Mouse (Mus musculus): ENCODE measurements around the gene Kdelr2. TPM values are rescaled to one million over a fixed set of nuclear protein-coding genes. Genes with fewer than 3 reads are reported as not detected.

The Kdelr2 gene
- polyA plus RNA-seq, 1 experiment from 2014 or later = 32.5 TPM

DNA sequence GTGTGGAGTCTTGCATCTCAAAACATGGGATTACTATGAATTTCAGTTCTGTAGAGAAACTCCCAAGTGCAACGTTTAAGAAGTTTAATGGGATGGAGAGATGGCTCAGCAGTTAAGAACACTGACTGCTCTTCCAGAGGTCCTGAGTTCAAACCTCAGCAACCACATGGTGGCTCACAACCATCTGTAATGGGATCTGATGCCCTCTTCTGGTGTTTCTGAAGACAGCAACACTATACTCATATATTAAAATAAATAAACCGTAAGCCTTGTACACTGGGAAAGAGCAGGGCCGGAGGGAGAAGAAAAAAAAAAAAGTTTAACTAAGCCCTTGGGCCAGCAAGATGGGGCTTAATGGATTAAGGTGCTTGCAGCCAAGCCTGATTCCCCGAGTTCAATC, 19.4 kb downstream of the Kdelr2 start:
- 94% methylated on average over 4 of the region's 4 CpGs for WGBS (ENCODE audit: missing documents)
- no peaks in the 10 kb centered on the region for H3K79me2 ChIP-seq (ENCODE audit: inconsistent target)
- H3K36me3 ChIP-seq (ENCODE audit: inconsistent target) = peaks cover 40% of the 10 kb centered on the region
- H3K4me3 ChIP-seq (ENCODE audit: inconsistent target) = no peak overlapping the region
- no peak overlapping the region for H3K27ac ChIP-seq

DNA sequence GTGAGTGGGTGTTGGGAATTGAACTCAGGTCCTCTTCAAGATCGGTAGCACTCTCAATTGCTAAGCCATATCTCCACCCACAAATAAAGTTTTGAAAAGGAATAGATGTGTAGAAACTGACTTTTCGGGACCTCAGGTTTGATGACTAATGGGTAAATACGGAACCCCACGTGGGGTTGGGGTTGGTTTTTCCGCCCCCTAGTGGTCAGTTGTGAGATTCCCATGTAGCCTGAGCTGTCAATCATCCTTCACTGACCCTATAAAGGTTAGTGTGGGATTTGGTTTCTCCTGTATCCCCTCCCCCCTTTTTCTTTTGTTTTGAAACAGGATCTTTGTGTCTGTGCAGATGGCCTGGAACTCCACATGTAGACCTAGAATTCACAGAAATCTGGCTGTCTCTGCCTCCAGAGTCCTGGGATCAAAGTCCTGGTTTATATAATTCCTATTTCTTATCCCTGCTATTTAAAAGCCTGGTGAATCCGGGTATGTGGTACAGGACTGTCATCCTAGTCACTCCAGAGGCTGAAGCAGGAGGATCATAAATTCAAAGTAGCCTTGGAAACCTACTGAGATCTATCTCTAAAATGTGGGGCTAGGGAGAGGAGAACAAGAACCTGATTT, 20.4 kb downstream of the Kdelr2 start:
- 15% methylated on average over 5 of the region's 6 CpGs for WGBS (ENCODE audit: missing documents)
- no peak overlapping the region for H3K4me3 ChIP-seq (ENCODE audit: inconsistent target)
- peaks cover 31% of the 10 kb centered on the region for H3K36me3 ChIP-seq (ENCODE audit: inconsistent target)
- no peaks in the 10 kb centered on the region for H3K79me2 ChIP-seq (ENCODE audit: inconsistent target)
- H3K27ac ChIP-seq = no peak overlapping the region

DNA sequence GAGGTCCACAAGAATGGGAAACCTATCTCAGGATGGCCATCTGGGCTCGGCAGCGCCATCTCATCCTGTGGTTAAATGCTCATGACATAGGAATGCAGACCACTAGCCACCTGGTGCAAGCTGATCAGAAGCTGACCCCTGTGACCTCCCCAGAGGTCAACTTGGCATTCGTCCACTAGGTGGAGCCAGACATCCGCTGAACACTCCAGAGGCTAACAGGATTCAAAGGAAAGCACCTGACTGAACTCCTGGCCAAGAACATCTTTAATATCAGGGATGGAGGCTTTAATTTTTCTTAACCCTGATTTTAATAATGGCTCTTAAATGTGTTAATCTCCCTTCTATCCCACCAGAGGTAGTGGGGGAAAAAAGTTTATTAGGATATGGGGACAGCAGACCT, 30.8 kb downstream of the Kdelr2 start:
- Histone ChIP-seq H3K79me2 (ENCODE audit: inconsistent target) (no peaks in the 10 kb centered on the region), H3K27ac (no peak overlapping the region), H3K36me3 (ENCODE audit: inconsistent target) (no peaks in the 10 kb centered on the region), H3K4me3 (ENCODE audit: inconsistent target) (no peak overlapping the region)
- WGBS (ENCODE audit: missing documents) = 1% methylated on average over 4 of the region's 4 CpGs

DNA sequence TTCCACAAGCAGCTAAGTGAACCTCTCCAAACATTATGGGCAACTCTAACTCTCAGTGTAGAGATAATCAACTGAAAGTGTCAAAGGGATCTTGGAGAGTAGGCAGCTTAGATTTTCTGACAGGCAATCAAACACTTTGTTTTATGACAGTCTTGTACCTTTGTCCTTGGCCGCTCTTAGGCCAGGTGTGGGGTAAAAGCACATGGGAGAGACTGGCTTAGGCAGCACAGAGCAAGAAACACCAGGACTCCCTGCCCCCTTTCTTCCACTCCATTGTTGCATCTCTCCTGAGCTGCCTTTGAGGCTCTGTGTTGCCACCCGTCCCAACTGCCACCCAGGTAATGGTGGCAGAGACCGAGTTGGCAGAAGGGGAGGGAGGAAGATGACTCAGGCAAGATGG, 37.7 kb downstream of the Kdelr2 start:
- Histone ChIP-seq H3K79me2 (ENCODE audit: inconsistent target) (no peaks in the 10 kb centered on the region), H3K27ac (no peak overlapping the region), H3K36me3 (ENCODE audit: inconsistent target) (no peaks in the 10 kb centered on the region), H3K4me3 (ENCODE audit: inconsistent target) (no peak overlapping the region)
- 74% methylated on average over 3 of the region's 3 CpGs for WGBS (ENCODE audit: missing documents)

DNA sequence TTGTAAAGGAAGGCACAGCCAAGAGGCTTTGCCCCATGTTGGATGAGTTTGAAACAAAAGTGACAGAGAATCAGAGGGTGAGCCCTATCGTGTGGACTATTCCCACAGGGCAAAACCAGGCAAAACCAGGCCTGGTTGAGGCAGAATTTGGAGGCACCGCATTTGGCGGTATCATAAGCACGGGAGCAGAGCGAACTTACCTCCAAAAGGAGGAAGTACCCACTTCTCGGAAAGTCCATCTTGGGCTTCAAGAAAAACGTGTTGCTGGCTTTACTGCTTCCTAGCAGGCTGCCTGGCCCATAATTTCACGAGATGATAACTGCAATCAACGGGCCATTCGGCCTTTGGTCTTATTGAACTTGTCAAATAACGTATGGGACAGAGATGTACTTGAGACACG, 38.1 kb downstream of the Kdelr2 start:
- 58% methylated on average over 12 of the region's 12 CpGs for WGBS (ENCODE audit: missing documents)
- Histone ChIP-seq H3K27ac (no peak overlapping the region), H3K79me2 (ENCODE audit: inconsistent target) (no peaks in the 10 kb centered on the region)

DNA sequence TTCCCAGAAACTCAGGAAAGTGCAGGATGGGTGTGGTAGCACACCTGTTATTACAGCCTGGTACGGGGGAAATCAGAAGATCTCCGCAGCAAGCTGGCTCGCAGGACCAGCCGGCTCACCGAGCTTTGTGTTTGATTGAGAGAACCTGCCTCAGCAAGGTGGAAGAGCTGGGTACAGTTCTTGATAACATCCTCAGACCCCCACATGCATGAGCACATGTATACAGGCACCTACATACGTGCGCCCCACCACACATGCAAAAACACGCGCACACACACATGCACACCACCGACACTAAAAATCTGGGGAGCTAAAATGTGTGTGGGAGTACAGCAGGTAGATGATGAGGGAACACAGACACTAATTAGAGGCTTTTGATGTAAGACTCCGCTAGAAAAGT, 60.0 kb downstream of the Kdelr2 start:
- WGBS (ENCODE audit: missing documents) = 85% methylated on average over 11 of the region's 11 CpGs
- peak overlapping the region; percentile 55 for H3K27ac ChIP-seq
- H3K4me3 ChIP-seq (ENCODE audit: inconsistent target) = peak overlapping the region; percentile 90
- peaks cover 41% of the 10 kb centered on the region for H3K79me2 ChIP-seq (ENCODE audit: inconsistent target)
- H3K36me3 ChIP-seq (ENCODE audit: inconsistent target) = peaks cover 20% of the 10 kb centered on the region

More for the DNA sequence above, 38.1 kb downstream of the Kdelr2 start:
- no peaks in the 10 kb centered on the region for H3K36me3 ChIP-seq (ENCODE audit: inconsistent target)
- no peak overlapping the region for H3K4me3 ChIP-seq (ENCODE audit: inconsistent target)

DNA sequence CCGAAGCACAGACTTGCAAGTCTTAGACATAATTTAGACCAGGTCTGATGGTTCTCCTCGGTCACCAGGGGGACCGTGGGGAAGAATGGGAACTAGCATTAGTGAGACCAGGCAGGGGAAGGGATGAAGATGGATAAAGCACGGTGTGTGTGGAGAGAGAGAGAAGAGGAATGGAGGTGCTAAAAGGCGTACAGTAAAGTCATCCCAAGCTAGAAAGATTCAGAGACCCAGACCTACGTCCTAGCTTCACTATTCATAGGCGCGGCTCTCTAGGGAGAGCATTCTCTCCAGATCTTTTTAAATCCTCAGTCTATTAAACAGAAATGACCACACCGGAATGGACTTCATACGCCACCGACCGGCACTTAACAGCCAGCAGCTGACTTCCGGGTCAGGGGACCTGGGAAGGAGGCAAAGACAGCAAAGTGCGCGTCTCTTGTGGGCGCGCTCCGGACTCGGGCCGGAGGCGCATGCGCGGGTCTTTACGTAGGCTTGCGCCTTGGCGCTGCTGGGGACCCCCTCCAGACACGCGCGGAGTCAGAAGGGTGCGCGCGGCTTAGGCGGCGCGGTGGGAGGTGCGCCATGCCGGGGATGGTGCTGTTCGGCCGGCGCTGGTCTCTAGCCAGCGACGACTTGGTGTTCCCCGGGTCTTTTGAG, 60.6 kb downstream of the Kdelr2 start, which contains the start of gene Daglb:
Gene Daglb (plus strand): TSS at position 485 of the 657 bp plus-strand sequence.
- whole genome bisulfite sequencing (ENCODE audit: missing documents) = 2% methylated on average over 43 of the region's 43 CpGs
- Histone ChIP-seq H3K27ac (peak within 1 kb of the TSS; percentile 61), H3K4me3 (ENCODE audit: inconsistent target) (peak within 1 kb of the TSS; percentile 90), H3K79me2 (ENCODE audit: inconsistent target) (peaks cover 47% of the 10 kb centered on the region), H3K36me3 (ENCODE audit: inconsistent target) (peaks cover 22% of the 10 kb centered on the region)

DNA sequence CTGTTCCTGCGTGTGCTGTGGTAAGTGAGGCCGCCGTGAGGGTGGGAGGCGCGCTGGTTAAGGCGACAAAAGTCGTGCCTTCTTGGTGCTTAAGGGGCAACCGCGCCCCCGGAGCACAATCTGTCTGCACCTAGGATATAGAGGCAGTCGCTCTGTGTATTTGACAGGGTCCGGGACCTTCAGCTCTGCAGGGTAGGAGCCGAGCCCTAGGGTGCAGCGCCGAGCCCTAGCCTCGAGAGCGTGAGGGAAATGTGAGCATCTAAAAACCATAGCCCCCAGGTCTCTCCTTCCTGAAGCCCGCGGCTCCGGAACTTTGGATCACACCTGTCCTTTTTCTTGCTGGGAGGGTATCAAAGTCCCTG, 61.1 kb downstream of the Kdelr2 start:
- Histone ChIP-seq H3K27ac (peak overlapping the region; percentile 61), H3K4me3 (ENCODE audit: inconsistent target) (peak overlapping the region; percentile 90), H3K79me2 (ENCODE audit: inconsistent target) (peaks cover 52% of the 10 kb centered on the region), H3K36me3 (ENCODE audit: inconsistent target) (peaks cover 25% of the 10 kb centered on the region)
- under 1% methylated on average over 20 of the region's 20 CpGs for WGBS (ENCODE audit: missing documents)

DNA sequence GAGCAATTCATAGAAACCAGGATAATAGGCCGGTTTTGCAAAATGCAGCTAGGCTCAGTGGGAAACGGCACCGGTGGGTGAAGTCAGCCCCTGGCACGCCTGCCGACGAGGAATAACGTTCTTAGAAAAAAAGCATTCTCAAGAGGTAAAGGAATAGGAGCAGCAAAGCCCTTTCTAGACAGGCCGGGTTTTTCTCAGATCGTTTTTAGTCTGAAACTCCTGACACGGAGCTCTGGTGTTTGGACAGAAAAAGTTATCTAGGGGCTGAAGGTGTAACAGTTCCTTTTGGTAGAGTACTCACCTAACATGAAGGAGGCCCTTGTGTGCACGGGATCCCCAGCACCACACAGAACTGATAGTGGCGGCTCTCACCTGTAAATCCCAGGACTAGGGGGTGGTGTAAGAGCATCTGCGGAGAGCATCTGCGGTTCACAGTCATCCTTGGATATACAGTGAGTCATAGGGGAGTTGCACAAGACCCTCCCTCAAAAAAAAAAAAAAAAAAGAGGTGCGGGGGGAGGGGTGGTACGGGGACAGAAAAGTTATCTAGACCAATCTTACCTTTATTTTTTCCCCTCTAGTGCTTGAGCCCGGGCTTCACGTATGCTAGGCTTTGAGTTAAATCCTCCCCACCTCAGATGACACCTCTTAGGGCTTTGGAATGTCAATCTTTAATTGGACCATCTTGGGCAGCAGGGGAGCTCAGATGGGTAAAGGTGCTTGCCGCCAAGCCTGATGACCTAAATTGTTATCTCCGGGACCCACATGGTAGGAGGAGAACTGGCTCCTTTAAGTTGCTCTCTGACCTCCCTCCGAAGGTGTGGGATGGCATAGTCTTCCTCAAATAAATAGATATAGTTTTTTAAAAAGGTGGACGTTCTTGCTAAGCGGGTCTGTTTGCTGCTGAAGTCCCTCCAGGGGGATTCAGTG, 61.8 kb downstream of the Kdelr2 start:
- 13% methylated on average over 22 of the region's 23 CpGs for WGBS (ENCODE audit: missing documents)
- peak overlapping the region; percentile 90 for H3K4me3 ChIP-seq (ENCODE audit: inconsistent target)
- H3K79me2 ChIP-seq (ENCODE audit: inconsistent target) = peaks cover 53% of the 10 kb centered on the region
- H3K36me3 ChIP-seq (ENCODE audit: inconsistent target) = peaks cover 27% of the 10 kb centered on the region
- H3K27ac ChIP-seq = peak overlapping the region; percentile 61

DNA sequence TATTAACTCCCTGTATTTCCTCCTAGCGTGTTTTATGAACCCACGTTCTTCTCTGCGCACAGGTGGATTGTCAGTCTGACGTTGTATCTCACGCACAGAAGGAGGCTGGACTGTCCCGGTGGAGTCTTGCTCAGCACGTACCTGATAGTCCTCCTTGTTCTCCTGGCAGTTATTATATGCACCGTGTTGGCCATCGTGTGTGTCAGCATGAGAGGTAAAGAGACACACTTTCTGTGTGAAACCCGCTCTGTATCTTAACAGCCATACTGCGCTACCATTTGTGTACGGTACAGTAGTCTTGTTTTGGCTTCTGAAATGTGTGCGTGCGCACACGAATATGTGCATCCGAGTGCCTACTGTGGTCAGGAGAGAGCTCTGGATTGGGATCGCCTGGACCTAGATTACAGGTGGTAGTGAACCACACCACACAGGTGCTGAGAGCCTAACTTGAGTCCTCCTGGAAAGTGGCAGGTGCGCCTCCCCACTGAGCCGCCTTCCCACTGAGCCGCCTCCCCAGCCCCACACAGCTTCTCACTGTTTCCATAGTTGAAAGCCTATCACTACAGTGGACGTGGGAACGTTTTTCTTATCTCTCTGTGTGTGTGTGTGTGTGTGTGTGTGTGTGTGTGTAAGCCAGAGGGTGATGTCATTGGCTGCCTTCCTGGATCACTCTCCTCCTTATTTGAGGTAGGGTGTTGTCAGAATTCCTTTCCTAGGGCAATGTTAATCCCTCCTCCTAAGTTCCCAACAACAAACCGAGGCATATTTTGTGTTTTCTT, 63.4 kb downstream of the Kdelr2 start:
- peaks cover 27% of the 10 kb centered on the region for H3K36me3 ChIP-seq (ENCODE audit: inconsistent target)
- peaks cover 58% of the 10 kb centered on the region for H3K79me2 ChIP-seq (ENCODE audit: inconsistent target)
- no peak overlapping the region for H3K27ac ChIP-seq
- no peak overlapping the region for H3K4me3 ChIP-seq (ENCODE audit: inconsistent target)
- WGBS (ENCODE audit: missing documents) = 91% methylated on average over 22 of the region's 23 CpGs

DNA sequence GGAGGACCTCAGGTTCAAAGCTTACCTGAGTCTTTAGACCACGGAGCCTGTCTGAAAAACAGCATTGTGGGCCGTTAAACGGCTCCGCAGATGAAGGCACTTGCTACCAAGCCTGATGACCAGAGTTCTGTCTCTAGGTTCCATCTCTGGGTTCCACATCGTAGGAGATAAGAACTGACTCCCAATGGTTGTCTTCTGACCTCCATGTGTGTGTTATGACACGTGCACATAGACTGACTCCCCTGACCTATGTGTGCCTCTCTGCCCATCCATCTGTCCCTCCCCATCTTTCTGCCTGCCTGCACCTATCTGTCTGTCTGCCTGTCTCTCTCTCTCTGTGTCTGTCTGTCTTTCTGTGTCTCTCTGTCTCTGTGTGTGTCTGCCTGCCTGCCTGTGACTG, 64.3 kb downstream of the Kdelr2 start:
- 91% methylated on average over 6 of the region's 6 CpGs for whole genome bisulfite sequencing (ENCODE audit: missing documents)
- Histone ChIP-seq H3K27ac (no peak overlapping the region), H3K4me3 (ENCODE audit: inconsistent target) (no peak overlapping the region), H3K36me3 (ENCODE audit: inconsistent target) (peaks cover 27% of the 10 kb centered on the region), H3K79me2 (ENCODE audit: inconsistent target) (peaks cover 66% of the 10 kb centered on the region)

DNA sequence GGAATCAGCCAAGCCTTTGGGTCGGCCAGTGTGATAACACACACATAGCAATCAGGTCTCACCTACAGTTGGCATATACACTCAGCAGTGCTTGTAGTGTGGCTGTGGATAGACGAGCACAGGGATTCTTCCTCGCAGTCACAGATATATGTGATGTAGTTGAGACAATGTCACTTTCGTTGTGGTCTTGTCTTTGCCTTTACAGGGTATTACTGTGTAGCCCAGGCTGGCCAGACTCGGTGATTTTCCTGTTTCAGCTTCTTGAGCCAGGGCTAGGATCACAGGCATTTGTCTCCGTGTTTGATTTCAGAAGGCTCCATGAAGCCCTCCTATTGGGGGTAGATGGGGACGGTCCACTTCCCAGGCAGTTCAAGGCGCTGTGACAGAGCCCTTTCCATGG, 66.0 kb downstream of the Kdelr2 start:
- WGBS (ENCODE audit: missing documents) = 99% methylated on average over 7 of the region's 8 CpGs
- H3K36me3 ChIP-seq (ENCODE audit: inconsistent target) = peaks cover 31% of the 10 kb centered on the region
- H3K27ac ChIP-seq = peak overlapping the region; percentile 86
- peaks cover 73% of the 10 kb centered on the region for H3K79me2 ChIP-seq (ENCODE audit: inconsistent target)
- no peak overlapping the region for H3K4me3 ChIP-seq (ENCODE audit: inconsistent target)

DNA sequence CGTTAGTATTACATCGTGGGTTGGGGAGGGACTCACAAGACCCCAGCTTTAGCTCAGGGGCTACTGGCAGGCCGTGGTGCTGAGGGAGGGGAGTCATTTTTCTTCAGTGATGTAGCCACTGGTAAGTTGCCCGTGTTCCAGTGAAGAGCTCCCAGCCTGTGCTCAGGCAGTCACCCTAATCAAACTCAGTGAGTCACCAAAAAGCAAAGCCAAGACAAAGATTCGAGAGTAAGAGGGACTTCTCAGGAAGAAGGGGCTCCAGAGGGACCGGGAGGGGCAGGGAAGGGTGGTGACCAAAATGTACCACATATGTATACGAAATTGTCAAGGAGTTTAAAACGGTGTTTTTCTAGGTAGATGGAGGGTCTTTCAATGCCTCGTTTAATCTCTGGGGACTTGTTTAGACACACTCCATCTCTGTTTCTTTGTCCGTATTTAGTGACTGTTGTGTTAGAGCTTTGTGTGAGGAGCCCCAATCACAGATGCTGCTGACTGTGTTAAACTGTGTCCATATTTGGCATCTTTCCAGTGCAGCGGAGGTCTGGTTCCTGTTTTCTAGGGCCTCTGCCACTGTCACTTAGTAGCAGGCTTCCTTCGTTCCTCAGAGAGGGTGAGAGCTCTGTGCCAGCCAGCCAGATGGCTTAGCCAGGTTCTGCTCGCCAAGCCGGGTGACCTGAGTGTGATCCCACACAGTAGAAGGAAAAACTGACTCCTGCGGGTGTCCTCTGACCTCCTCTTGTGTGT, 67.0 kb downstream of the Kdelr2 start:
- H3K79me2 ChIP-seq (ENCODE audit: inconsistent target) = peaks cover 64% of the 10 kb centered on the region
- peak overlapping the region; percentile 86 for H3K27ac ChIP-seq
- 16% methylated on average over 15 of the region's 15 CpGs for WGBS (ENCODE audit: missing documents)
- no peak overlapping the region for H3K4me3 ChIP-seq (ENCODE audit: inconsistent target)
- H3K36me3 ChIP-seq (ENCODE audit: inconsistent target) = peaks cover 31% of the 10 kb centered on the region

DNA sequence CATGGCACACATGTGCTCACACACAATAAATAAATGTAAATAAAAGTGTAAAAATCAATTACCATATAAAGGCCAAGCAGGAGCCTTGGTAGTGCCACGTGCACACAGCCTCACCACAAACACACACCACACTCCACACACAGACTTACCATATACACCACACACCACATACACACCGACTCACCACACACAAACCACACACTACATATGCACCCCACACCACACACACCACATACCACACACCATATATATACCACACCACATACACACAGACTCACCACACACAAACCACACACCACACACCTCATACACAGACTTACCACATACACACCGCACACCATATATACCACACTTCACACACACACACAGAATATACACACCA, 67.5 kb downstream of the Kdelr2 start:
- peaks cover 31% of the 10 kb centered on the region for H3K36me3 ChIP-seq (ENCODE audit: inconsistent target)
- H3K27ac ChIP-seq = peak overlapping the region; percentile 86

More for the DNA sequence above, 67.5 kb downstream of the Kdelr2 start:
- 14% methylated on average over 3 of the region's 3 CpGs for WGBS (ENCODE audit: missing documents)
- no peak overlapping the region for H3K4me3 ChIP-seq (ENCODE audit: inconsistent target)
- peaks cover 58% of the 10 kb centered on the region; the same call in 1 of the 2 replicates for H3K79me2 ChIP-seq (ENCODE audit: inconsistent target)
